Mouse (Mus musculus): Measurements from ENCODE around the gene Rbmxl2. TPM values are rescaled to one million over a fixed set of nuclear protein-coding genes. Genes with fewer than 3 reads are reported as not detected.

Rbmxl2 gene
- total and polyA plus RNA-seq, 3 experiments: not detected

DNA sequence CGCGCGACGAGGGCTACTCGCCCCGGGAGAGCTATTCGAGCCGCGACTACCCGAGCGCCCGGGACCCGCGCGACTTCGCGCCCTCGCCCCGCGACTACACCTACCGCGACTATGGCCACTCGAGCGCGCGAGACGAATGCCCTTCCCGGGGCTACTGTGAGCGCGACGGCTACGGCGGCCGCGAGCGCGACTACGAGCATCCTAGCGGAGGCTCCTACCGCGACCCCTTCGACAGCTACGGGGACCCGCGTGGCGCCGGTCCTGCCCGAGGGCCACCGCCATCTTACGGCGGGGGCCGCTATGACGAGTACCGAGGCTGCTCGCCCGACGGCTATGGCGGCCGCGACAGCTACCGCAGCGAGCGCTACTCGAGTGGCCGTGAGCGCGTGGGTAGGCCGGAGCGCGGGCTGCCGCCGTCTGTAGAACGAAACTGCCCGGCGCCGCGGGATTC is 906 bp downstream of the Rbmxl2 start:
- no peaks in the 10 kb centered on the region for H3K79me2 ChIP-seq (ENCODE audit: control insufficient read depth, insufficient read depth, low read length, poor library complexity)
- H3K9ac ChIP-seq (ENCODE audit: control insufficient read depth, low read depth, low read length, poor library complexity, severe bottlenecking): no peak overlapping the region
- H3K4me1 ChIP-seq (ENCODE audit: control insufficient read depth in 1 of 2, insufficient read depth in 2 of 2, low read length in 2 of 2): no peaks in the 10 kb centered on the region
- no peaks in the 10 kb centered on the region for H3K36me3 ChIP-seq (ENCODE audit: control insufficient read depth in 1 of 2, insufficient read depth in 2 of 2, low read length in 2 of 2)
- H3K27me3 ChIP-seq (ENCODE audit: control insufficient read depth in 1 of 2, insufficient read depth in 2 of 2, low read length in 2 of 2): no peaks in the 10 kb centered on the region
- H3K4me3 ChIP-seq (ENCODE audit: control insufficient read depth in 1 of 2, insufficient read depth in 1 of 2, low read depth in 2 of 2, low read length in 2 of 2): no peak overlapping the region
- DNase-seq (ENCODE audit: low read depth, low spot score): no peak
- TF ChIP-seq TBP (IDR thresholded peaks at IDR 0.05; ENCODE audit: low read depth, low read length): no peak
- no peak for TF ChIP-seq MYC (IDR thresholded peaks at IDR 0.05; ENCODE audit: low read depth, low read length)
- TF ChIP-seq RCOR1 (IDR thresholded peaks at IDR 0.05; ENCODE audit: low read depth, low read length): no peak
- TF ChIP-seq MAX (IDR thresholded peaks at IDR 0.05; ENCODE audit: low read length): no peak
- no peak for TF ChIP-seq NRF1 (IDR thresholded peaks at IDR 0.05; ENCODE audit: insufficient read depth, low read depth, low read length, poor library complexity, severe bottlenecking)
- TF ChIP-seq MYB (IDR thresholded peaks at IDR 0.05; ENCODE audit: low read depth, low read length): no peak
- no peak for TF ChIP-seq BHLHE40 (IDR thresholded peaks at IDR 0.05; ENCODE audit: borderline replicate concordance, low read depth, low read length)
- no peak for TF ChIP-seq USF1 (IDR thresholded peaks at IDR 0.05; ENCODE audit: low read depth, low read length)
- TF ChIP-seq GABPA (IDR thresholded peaks at IDR 0.05; ENCODE audit: low read depth, low read length): no peak
- TF ChIP-seq USF2 (IDR thresholded peaks at IDR 0.05; ENCODE audit: borderline replicate concordance in 1 of 2, insufficient read depth in 1 of 2, low read depth in 1 of 2, low read length in 2 of 2): no peak
- TF ChIP-seq GATA1 (IDR thresholded peaks at IDR 0.05; ENCODE audit: low read depth, low read length): no peak
- TF ChIP-seq RAD21 (IDR thresholded peaks at IDR 0.05; ENCODE audit: low read depth, low read length): no peak
- no peak for TF ChIP-seq HCFC1 (IDR thresholded peaks at IDR 0.05; ENCODE audit: low read depth, low read length)
- no peak for TF ChIP-seq POLR2AphosphoS2 (IDR thresholded peaks at IDR 0.05; ENCODE audit: low read length)
- no peaks in the 10 kb centered on the region for H3K9me3 ChIP-seq (replicated peaks; ENCODE audit: insufficient read depth, low read length)
- no peak overlapping the region for H3K27ac ChIP-seq (ENCODE audit: control insufficient read depth, low read depth, low read length)

DNA sequence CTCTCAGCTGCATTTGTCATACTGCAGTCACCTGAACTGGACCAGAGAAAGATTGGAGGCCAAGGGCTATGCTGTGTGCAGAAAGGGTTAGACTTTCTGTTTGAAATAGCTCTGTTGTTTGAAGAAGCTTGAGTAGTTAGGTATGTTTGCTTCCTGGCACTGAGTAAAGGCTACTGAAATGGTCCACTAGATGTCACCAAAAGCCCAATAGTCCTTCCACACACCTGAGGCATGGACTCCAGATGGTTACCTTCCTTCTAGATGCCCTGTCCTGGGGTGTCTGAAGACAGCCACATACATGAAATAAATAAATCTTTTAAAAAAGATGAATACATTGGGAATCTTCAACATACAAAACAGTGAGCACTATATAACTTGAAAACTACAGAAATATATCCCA is 6.5 kb downstream of the Rbmxl2 start:
- Histone ChIP-seq H3K27ac (ENCODE audit: control insufficient read depth, low read depth, low read length) (no peak overlapping the region), H3K9me3 (replicated peaks; ENCODE audit: insufficient read depth, low read length) (no peaks in the 10 kb centered on the region), H3K36me3 (ENCODE audit: control insufficient read depth in 1 of 2, insufficient read depth in 2 of 2, low read length in 2 of 2) (no peaks in the 10 kb centered on the region), H3K79me2 (ENCODE audit: control insufficient read depth, insufficient read depth, low read length, poor library complexity) (no peaks in the 10 kb centered on the region), H3K4me3 (ENCODE audit: control insufficient read depth in 1 of 2, insufficient read depth in 1 of 2, low read depth in 2 of 2, low read length in 2 of 2) (no peak overlapping the region), H3K27me3 (ENCODE audit: control insufficient read depth in 1 of 2, insufficient read depth in 2 of 2, low read length in 2 of 2) (no peaks in the 10 kb centered on the region), H3K9ac (ENCODE audit: control insufficient read depth, low read depth, low read length, poor library complexity, severe bottlenecking) (no peak overlapping the region), H3K4me1 (ENCODE audit: control insufficient read depth in 1 of 2, insufficient read depth in 2 of 2, low read length in 2 of 2) (no peaks in the 10 kb centered on the region)
- no peak for DNase-seq (ENCODE audit: low read depth, low spot score)
- TF ChIP-seq RCOR1 (IDR thresholded peaks at IDR 0.05; ENCODE audit: low read depth, low read length) (no peak), POLR2A (IDR thresholded peaks at IDR 0.05; ENCODE audit: control insufficient read depth in 1 of 2, insufficient read depth in 1 of 2, low read depth in 1 of 2, low read length in 2 of 2, poor library complexity in 1 of 2) (no peak), GATA1 (IDR thresholded peaks at IDR 0.05; ENCODE audit: low read depth, low read length) (no peak), USF2 (IDR thresholded peaks at IDR 0.05; ENCODE audit: borderline replicate concordance in 1 of 2, insufficient read depth in 1 of 2, low read depth in 1 of 2, low read length in 2 of 2) (no peak), TCF12 (IDR thresholded peaks at IDR 0.05; ENCODE audit: low read depth, low read length) (no peak), MAX (IDR thresholded peaks at IDR 0.05; ENCODE audit: low read length) (no peak), GABPA (IDR thresholded peaks at IDR 0.05; ENCODE audit: low read depth, low read length) (no peak), BHLHE40 (IDR thresholded peaks at IDR 0.05; ENCODE audit: borderline replicate concordance, low read depth, low read length) (no peak), ELF1 (IDR thresholded peaks at IDR 0.05; ENCODE audit: low read depth, low read length) (no peak), POLR2AphosphoS2 (IDR thresholded peaks at IDR 0.05; ENCODE audit: low read length) (no peak), CHD2 (IDR thresholded peaks at IDR 0.05; ENCODE audit: low read length) (no peak)

Measured in MEL (cell line).